Mouse (Mus musculus): ENCODE data around the gene Ccdc82. TPM values are rescaled to one million over a fixed set of nuclear protein-coding genes. Genes with fewer than 3 reads are reported as not detected.

The Ccdc82 gene
- polyA plus RNA-seq, 1 experiment from 2014 or later = 7.7 TPM

DNA sequence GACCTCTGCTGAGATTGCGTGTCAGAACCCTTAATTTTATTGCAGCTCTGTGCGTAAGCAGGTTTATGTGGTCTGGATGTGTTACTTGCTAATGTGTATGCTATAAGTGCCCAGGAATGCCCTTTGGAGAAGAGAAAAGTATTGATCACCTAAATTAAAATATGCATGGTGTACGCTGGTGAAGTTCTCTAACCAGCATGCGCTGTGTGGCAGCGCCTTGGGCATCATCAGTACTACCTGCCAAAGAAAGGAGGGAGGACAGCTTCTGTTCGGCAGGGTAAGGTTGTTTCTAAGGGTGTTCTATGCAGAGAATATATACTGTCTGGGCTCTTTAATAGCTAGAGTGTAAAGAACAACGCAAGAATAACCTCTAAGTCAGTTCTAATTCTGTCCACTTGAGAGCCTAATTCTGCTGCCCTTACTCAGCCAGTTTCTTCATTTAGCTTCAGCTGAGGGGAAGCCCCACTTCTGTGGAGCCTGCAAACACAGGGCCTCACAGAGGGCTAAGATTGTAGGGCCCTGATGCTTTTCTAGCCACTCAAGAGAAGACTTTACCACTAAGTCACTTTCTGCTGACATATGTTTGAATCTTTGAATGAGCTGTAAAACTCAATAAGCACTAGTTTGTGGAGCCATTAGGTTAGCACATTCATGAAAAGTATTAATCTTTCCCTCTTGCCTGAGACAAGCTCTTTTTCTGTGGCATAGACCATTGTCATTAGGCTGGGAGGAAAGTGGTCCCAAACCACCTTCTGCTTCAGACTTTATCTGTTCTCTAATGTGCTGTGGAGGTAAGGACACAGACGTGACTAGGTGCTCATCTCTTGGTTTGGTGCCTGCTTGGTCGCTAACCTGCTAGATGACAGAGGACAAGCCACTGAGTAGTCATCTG lies 54.4 kb downstream of the Ccdc82 start:
- no peaks in the 10 kb centered on the region for H3K27me3 ChIP-seq (ENCODE audit: control insufficient read depth, insufficient read depth, low read length)
- H3K9me3 ChIP-seq (replicated peaks; ENCODE audit: control insufficient read depth, low read length) = no peaks in the 10 kb centered on the region
- no peaks in the 10 kb centered on the region; the same call in 1 of the 2 replicates for H3K4me1 ChIP-seq (ENCODE audit: control insufficient read depth, insufficient read depth, low read length)
- H3K4me3 ChIP-seq (ENCODE audit: low read depth, low read length) = no peak overlapping the region
- DNase-seq (ENCODE audit: low spot score) (no peak), ATAC-seq (replicated peaks; ENCODE audit: insufficient number of reproducible peaks, low FRiP score, low TSS enrichment, low read depth) (no peak)
- H3K4me2 ChIP-seq (ENCODE audit: low read depth, low read length) = no peak overlapping the region; the same call in 1 of the 2 replicates
- no peak overlapping the region for H3K27ac ChIP-seq (replicated peaks; ENCODE audit: low read depth, low read length)
- no peak overlapping the region for H3K9ac ChIP-seq (replicated peaks; ENCODE audit: low read length)
- no peaks in the 10 kb centered on the region for H3K36me3 ChIP-seq (replicated peaks; ENCODE audit: control insufficient read depth, insufficient read depth, low read depth, low read length)
- 79% methylated on average over 9 of the region's 9 CpGs for WGBS

- Histone ChIP-seq H3K9me3 (replicated peaks; ENCODE audit: control insufficient read depth, low read length) (no peaks in the 10 kb centered on the region), H3K9ac (replicated peaks; ENCODE audit: low read length) (no peak overlapping the region), H3K27me3 (ENCODE audit: control insufficient read depth, insufficient read depth, low read length) (no peaks in the 10 kb centered on the region), H3K36me3 (replicated peaks; ENCODE audit: control insufficient read depth, insufficient read depth, low read depth, low read length) (no peaks in the 10 kb centered on the region), H3K4me2 (ENCODE audit: low read depth, low read length) (no peak overlapping the region), H3K27ac (replicated peaks; ENCODE audit: low read depth, low read length) (no peak overlapping the region), H3K4me1 (ENCODE audit: control insufficient read depth, insufficient read depth, low read length) (peaks cover 2% of the 10 kb centered on the region), H3K4me3 (ENCODE audit: low read depth, low read length) (no peak overlapping the region)
- WGBS = 54% methylated on average over 6 of the region's 6 CpGs
- DNase-seq (ENCODE audit: low spot score) (no peak), ATAC-seq (replicated peaks; ENCODE audit: insufficient number of reproducible peaks, low FRiP score, low TSS enrichment, low read depth) (no peak)
Measured at GRCm38 (mm10) chr9:13302183-13302825, 55.5 kb downstream of the Ccdc82 start.

DNA sequence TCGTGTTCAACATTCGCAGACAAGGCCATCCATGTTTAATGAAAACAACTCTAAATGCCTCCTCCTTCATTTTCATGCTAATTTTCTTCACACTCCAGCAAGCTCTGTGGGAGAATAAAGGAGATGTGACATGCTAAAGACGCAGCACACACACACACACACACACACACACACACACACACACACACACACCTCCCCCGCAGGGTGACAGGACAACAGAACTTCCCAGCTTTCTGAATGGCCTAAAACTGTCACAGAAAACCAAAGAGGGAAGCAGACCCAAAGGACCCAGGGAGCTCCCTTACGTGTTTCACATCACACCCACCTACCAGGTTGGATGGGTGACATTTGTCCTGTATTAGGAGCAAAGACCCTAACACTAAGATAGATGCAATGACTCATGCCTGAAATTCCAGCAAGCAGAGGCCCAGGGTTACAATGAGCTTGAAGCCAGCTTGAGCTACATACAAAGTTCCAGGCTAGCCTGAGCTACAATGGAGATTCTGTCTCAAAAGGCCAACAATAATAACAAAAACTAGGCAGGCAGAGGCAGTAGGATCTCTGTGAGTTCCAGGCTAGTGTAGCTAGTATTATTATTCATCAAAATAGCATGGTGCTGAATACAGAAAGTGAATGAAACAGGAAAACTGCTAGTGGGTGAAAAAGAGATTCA lies 56.5 kb downstream of the Ccdc82 start:
- Histone ChIP-seq H3K4me2 (ENCODE audit: low read depth, low read length) (no peak overlapping the region), H3K9ac (replicated peaks; ENCODE audit: low read length) (no peak overlapping the region), H3K9me3 (replicated peaks; ENCODE audit: control insufficient read depth, low read length) (no peaks in the 10 kb centered on the region), H3K4me3 (ENCODE audit: low read depth, low read length) (no peak overlapping the region), H3K27me3 (ENCODE audit: control insufficient read depth, insufficient read depth, low read length) (no peaks in the 10 kb centered on the region), H3K36me3 (replicated peaks; ENCODE audit: control insufficient read depth, insufficient read depth, low read depth, low read length) (no peaks in the 10 kb centered on the region), H3K4me1 (ENCODE audit: control insufficient read depth, insufficient read depth, low read length) (peaks cover 2% of the 10 kb centered on the region), H3K27ac (replicated peaks; ENCODE audit: low read depth, low read length) (no peak overlapping the region)
- 79% methylated on average over 5 of the region's 5 CpGs for WGBS
- DNase-seq (ENCODE audit: low spot score) = no peak
- ATAC-seq (replicated peaks; ENCODE audit: insufficient number of reproducible peaks, low FRiP score, low TSS enrichment, low read depth) = no peak

DNA sequence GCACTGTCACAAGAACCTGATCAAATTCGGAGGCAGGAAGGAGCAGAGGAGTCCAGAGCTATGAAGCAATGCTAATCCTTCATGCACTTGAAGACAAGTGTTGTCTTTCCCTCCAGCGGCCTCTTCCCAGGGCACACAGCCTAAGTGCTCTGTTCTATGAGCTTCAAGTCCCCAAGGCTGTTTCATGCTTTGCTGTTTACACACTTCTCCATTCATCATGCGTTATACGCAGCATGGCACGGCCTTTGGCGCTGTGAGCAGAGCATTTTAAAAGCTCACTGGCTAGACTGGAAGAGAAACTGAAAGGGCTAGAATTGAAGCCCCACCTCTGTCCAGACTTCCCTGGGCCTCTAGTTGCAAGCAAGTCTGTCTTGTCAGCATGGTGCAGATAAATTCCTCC lies 57.2 kb downstream of the Ccdc82 start:
- ATAC-seq (replicated peaks; ENCODE audit: insufficient number of reproducible peaks, low FRiP score, low TSS enrichment, low read depth) (no peak), DNase-seq (ENCODE audit: low spot score) (no peak)
- H3K4me3 ChIP-seq (ENCODE audit: low read depth, low read length) = no peak overlapping the region
- H3K27ac ChIP-seq (replicated peaks; ENCODE audit: low read depth, low read length) = no peak overlapping the region
- no peaks in the 10 kb centered on the region for H3K27me3 ChIP-seq (ENCODE audit: control insufficient read depth, insufficient read depth, low read length)
- no peak overlapping the region for H3K4me2 ChIP-seq (ENCODE audit: low read depth, low read length)
- H3K4me1 ChIP-seq (ENCODE audit: control insufficient read depth, insufficient read depth, low read length) = peaks cover 2% of the 10 kb centered on the region
- WGBS = 68% methylated on average over 6 of the region's 6 CpGs
- no peak overlapping the region; the same call in 1 of the 2 replicates for H3K9ac ChIP-seq (replicated peaks; ENCODE audit: low read length)
- H3K36me3 ChIP-seq (replicated peaks; ENCODE audit: control insufficient read depth, insufficient read depth, low read depth, low read length) = no peaks in the 10 kb centered on the region
- no peaks in the 10 kb centered on the region for H3K9me3 ChIP-seq (replicated peaks; ENCODE audit: control insufficient read depth, low read length)

DNA sequence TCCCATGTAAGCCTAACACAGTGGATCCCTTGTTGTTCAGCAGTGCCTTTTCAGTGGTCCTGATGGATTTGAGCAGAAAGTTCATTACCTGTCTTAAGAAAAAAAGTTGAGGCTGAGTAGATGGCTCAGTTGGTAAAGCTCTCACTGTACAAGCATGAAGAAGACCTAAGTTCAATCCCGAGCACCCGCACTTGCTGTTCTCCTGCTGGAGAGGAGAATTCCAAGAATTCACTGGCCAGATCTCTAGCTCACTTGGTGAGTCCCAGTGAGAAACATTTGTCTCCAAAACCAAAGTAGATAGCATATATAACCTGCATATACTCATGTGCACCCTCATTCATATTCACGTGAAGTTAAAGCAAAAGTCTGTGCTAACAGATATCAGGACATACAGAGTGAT lies 59.7 kb downstream of the Ccdc82 start:
- no peak overlapping the region for H3K9ac ChIP-seq (replicated peaks; ENCODE audit: low read length)
- H3K27ac ChIP-seq (replicated peaks; ENCODE audit: low read depth, low read length) = no peak overlapping the region
- no peak overlapping the region for H3K4me3 ChIP-seq (ENCODE audit: low read depth, low read length)
- peaks cover 2% of the 10 kb centered on the region; the same call in 1 of the 2 replicates for H3K4me1 ChIP-seq (ENCODE audit: control insufficient read depth, insufficient read depth, low read length)
- no peak overlapping the region for H3K4me2 ChIP-seq (ENCODE audit: low read depth, low read length)
- H3K36me3 ChIP-seq (replicated peaks; ENCODE audit: control insufficient read depth, insufficient read depth, low read depth, low read length) = no peaks in the 10 kb centered on the region
- no peak for DNase-seq (ENCODE audit: low spot score)
- WGBS = 91% methylated on average over 3 of the region's 3 CpGs
- no peaks in the 10 kb centered on the region for H3K27me3 ChIP-seq (ENCODE audit: control insufficient read depth, insufficient read depth, low read length)
- no peaks in the 10 kb centered on the region for H3K9me3 ChIP-seq (replicated peaks; ENCODE audit: control insufficient read depth, low read length)
- no peak for ATAC-seq (replicated peaks; ENCODE audit: insufficient number of reproducible peaks, low FRiP score, low TSS enrichment, low read depth)

- Histone ChIP-seq H3K36me3 (replicated peaks; ENCODE audit: control insufficient read depth, insufficient read depth, low read depth, low read length) (no peaks in the 10 kb centered on the region), H3K27ac (replicated peaks; ENCODE audit: low read depth, low read length) (no peak overlapping the region), H3K4me3 (ENCODE audit: low read depth, low read length) (no peak overlapping the region), H3K9ac (replicated peaks; ENCODE audit: low read length) (no peak overlapping the region), H3K9me3 (replicated peaks; ENCODE audit: control insufficient read depth, low read length) (no peaks in the 10 kb centered on the region), H3K4me1 (ENCODE audit: control insufficient read depth, insufficient read depth, low read length) (peaks cover 2% of the 10 kb centered on the region; the same call in 1 of the 2 replicates), H3K4me2 (ENCODE audit: low read depth, low read length) (no peak overlapping the region), H3K27me3 (ENCODE audit: control insufficient read depth, insufficient read depth, low read length) (no peaks in the 10 kb centered on the region)
- DNase-seq (ENCODE audit: low spot score) = peak; percentile 32
- 29% methylated on average over 4 of the region's 4 CpGs for WGBS
- no peak for ATAC-seq (replicated peaks; ENCODE audit: insufficient number of reproducible peaks, low FRiP score, low TSS enrichment, low read depth)
Measured at GRCm38 (mm10) chr9:13307226-13307625, 60.5 kb downstream of the Ccdc82 start.

DNA sequence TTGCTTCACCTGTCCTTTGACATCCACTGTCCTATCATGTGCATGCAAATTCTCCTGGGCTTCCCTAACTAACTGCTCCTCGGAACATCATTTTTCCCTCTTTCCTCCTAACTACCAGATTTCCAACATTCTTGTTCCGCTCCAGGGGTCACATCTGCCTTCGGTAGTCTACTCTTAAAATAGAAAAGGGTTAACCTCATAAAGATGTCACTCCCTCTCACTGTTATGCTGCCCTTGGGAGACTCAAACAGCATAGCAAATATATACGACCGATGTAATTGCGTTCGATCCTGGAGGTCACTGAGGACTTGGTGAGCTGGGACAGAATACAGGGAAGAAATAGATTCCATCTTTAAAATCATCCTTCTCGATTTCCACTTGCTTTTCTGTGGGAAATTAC lies 62.0 kb downstream of the Ccdc82 start:
- H3K4me3 ChIP-seq (ENCODE audit: low read depth, low read length) = no peak overlapping the region
- no peaks in the 10 kb centered on the region for H3K27me3 ChIP-seq (ENCODE audit: control insufficient read depth, insufficient read depth, low read length)
- H3K9ac ChIP-seq (replicated peaks; ENCODE audit: low read length) = no peak overlapping the region
- ATAC-seq (replicated peaks; ENCODE audit: insufficient number of reproducible peaks, low FRiP score, low TSS enrichment, low read depth) = no peak
- peaks cover 2% of the 10 kb centered on the region; the same call in 1 of the 2 replicates for H3K4me1 ChIP-seq (ENCODE audit: control insufficient read depth, insufficient read depth, low read length)
- no peaks in the 10 kb centered on the region for H3K9me3 ChIP-seq (replicated peaks; ENCODE audit: control insufficient read depth, low read length)
- H3K36me3 ChIP-seq (replicated peaks; ENCODE audit: control insufficient read depth, insufficient read depth, low read depth, low read length) = no peaks in the 10 kb centered on the region
- DNase-seq (ENCODE audit: low spot score) = no peak
- no peak overlapping the region for H3K4me2 ChIP-seq (ENCODE audit: low read depth, low read length)
- H3K27ac ChIP-seq (replicated peaks; ENCODE audit: low read depth, low read length) = no peak overlapping the region
- WGBS = 69% methylated on average over 8 of the region's 8 CpGs

Measured in embryonic facial prominence, embryonic 11.5 days (tissue).